Mouse (Mus musculus): ENCODE results near the gene Sparcl1.

Gene Sparcl1

DNA sequence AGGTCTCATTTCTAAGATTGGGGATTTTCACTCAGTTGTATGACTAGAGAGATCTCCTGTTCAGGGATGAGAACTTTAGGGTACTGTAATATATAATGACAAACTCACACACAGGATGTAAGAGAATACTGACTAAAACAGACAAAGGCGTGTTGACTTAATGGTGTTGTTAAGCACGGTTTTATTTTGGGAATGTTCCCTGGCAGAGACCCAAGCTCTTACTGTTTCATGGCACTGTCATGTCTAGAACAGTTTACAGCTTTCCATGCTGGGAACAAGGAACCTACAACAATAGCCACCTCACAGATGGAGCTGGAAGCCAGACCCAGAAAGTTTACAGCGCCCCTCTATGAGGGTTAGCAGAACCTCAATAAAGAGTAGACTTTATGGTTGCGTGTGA is 2.4 kb upstream of the Sparcl1 start:
- ChIA-PET POLR2A (interaction anchor here in 1 of 4 experiments (1.1 to 1.5 kb wide), 2 partner anchors 8 to 9 kb away, joined by 3 read pairs; no protein-coding TSS in a partner anchor), CTCF (no interaction called here)

DNA sequence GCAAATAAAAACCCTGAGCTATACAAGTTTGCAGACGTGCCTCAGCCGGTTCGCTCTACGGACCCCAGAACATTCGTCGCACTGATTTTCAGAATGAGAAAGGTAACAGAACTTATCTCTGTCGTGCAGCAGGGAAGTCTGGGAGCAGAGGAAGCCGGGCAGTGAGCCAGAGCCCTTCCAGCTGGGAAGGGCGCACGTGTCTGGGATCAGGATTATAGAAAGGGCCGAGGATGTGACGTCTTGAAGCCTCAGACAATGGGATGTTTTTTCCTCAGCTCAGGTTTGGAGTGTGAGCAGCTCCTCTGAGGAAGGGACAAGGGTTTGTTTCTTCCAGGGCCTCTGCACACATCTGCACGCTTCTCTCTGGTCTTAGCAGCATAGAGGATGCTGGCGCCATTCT is 1.6 kb upstream of the Sparcl1 start:
- ChIA-PET POLR2A (interaction anchor here in 3 of 4 experiments (0.7 to 2.1 kb wide), 6 partner anchors 9 to 328 kb away, joined by 3 to 7 read pairs (median 3); no protein-coding TSS in a partner anchor), CTCF (interaction anchor here in 1 of 4 experiments (0.6 kb wide), 1 partner anchor 39 kb away, joined by 3 read pairs; no protein-coding TSS in a partner anchor)

DNA sequence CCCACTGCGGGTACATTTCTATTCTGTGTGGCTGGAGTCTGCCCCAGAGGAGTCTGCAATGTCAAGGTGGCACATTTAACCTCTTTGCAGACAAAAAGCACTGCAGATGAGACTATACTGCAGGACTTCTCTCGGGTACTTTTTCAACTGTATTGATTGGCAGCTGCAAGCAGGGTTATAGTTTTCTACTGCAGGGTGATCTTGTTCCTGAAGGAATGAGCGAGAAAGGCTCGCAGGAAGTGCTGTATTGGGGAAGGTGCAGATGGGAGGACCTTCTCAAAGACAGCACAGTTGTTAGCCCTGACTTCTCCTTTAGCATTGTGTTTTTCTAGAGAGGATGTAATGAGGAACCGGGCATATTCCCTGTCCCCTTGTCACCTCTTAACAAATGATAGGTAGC is 1.0 kb downstream of the Sparcl1 start:
- POLR2A ChIA-PET, result no interaction called here
- CTCF ChIA-PET, result no interaction called here

DNA sequence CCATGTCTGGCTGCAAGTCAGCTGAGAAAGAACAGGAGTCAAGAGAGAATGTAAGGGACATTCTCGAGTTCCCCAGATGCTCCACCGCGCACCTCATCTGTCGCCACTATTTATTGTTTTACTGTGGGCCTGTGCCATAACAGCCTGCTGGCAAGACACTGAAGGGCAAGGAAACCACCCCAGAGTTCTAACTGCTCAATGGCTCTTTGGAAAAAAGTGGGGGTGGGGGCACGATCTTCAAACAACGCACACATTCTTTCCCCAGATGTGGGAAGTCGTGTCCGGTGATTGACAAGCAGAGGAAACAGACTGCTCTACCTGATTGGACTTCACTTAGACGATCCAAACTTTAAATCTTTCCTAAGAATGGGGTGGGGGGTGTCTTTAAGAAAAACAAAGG is 1.5 kb downstream of the Sparcl1 start:
- ChIA-PET POLR2A (interaction anchor here in 3 of 4 experiments (0.7 to 0.9 kb wide), 3 partner anchors 11 to 548 kb away, joined by 3 read pairs; partner anchors contain the start of gene Spp1 (in 1 of the 3)), CTCF (interaction anchor here in 1 of 4 experiments (1.1 kb wide), 1 partner anchor 38 kb away, joined by 3 read pairs; no protein-coding TSS in a partner anchor)

DNA sequence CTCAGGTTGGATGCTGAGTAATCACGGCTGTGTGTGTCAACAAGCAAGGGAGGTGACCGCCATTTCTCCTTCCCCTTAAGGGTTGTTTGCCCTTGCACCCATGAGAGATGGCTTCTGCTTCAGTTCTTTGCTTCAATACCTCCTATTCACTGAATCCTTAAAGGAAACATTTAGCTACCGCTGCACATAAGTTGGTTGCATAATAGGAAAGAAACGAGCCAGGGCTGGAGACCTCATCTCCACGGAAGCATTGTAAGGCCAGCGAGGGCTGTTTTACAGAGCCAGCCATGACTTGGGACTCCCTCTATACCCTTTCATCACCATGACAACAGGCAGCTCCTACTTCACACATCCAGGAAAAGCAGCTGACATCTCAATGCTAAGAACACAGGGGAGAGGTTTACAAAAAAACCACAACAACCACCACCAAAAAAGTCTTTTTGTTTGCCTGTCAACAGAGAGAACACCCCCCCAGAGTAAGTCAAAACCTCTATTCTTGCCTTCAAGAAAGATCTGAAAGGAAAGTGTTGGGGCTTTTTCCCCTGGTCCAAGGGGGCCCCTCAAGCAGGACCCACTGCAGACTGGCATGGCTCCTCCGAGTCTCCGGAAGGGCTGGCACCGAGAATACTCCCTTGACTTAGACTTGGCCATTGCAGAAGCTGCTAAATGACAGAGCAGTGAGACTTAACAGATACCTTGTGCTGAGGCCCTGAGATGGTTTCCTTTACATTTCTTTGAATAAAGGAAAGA is 3.2 kb downstream of the Sparcl1 start:
- ChIA-PET POLR2A (interaction anchor here in 3 of 4 experiments (0.5 to 3.9 kb wide), 6 partner anchors 9 to 852 kb away, joined by 3 to 21 read pairs (median 4); partner anchors contain the start of gene Spp1 (in 1 of the 3)), CTCF (interaction anchor here in 1 of 4 experiments (0.6 kb wide), 1 partner anchor 254 kb away, joined by 4 read pairs; no protein-coding TSS in a partner anchor)

DNA sequence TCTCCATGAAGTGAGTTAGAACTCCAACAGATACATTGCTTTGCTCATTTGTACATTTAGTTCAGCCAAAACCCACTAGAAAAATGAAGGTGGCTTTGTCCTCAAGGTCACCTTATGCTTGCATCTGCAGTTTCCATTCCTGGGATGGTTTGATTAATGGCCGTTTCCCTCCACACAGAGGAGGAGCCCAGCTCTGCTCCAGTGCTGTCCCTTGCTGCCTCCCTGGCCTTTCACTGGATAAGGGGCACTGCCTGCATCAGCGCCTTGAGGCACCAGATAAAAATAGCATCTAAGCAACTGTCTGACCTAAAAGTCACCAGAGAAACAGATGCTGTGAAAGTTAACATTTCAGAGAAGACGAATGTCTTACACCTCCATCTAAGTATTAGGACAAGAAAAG is 4.0 kb downstream of the Sparcl1 start:
- ChIA-PET POLR2A (interaction anchor here in 3 of 4 experiments (0.7 to 3.9 kb wide), 25 partner anchors 9 to 361 kb away, joined by 3 to 21 read pairs (median 4); partner anchors contain the start of gene Spp1 (in 3 of the 3)), CTCF (interaction anchor here in 3 of 4 experiments (0.6 to 1.3 kb wide), 3 partner anchors 35 to 854 kb away, joined by 3 to 7 read pairs (median 3); no protein-coding TSS in a partner anchor)

DNA sequence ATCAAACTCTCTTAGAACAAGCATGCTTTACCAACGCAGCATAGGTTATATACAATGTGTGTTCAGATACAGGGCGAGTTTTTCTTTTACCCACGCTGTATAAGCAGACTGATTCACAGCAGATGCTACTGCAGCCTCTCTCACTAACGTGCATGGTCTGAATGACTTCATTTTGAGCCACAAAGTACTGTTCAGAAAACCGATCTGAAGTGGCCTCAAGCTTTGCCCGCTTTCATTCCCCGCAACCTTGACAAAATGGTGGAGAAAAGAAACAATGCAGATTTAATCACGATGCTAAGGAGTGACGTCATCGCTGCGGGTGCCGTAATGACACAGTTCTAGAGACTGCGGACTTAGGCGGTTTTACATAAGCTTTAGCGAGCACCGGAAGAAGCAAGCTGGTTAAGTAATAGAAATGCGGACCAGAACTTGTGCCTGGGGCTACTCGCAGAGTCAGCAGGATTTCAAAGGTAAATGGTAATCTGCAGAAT is 4.6 kb downstream of the Sparcl1 start:
- POLR2A ChIA-PET, result interaction anchor here (0.5 to 3.9 kb wide), 42 partner anchors 8 to 362 kb away, joined by 3 to 21 read pairs (median 4); partner anchors contain the start of genes Spp1 (in 3 of the 4), Hsd17b11 (in 2 of the 4) and Gm17660 (in 1 of the 4)
- CTCF ChIA-PET, result interaction anchor here in 3 of 4 experiments (0.6 to 1.3 kb wide), 4 partner anchors 34 to 853 kb away, joined by 3 to 7 read pairs (median 3); no protein-coding TSS in a partner anchor

DNA sequence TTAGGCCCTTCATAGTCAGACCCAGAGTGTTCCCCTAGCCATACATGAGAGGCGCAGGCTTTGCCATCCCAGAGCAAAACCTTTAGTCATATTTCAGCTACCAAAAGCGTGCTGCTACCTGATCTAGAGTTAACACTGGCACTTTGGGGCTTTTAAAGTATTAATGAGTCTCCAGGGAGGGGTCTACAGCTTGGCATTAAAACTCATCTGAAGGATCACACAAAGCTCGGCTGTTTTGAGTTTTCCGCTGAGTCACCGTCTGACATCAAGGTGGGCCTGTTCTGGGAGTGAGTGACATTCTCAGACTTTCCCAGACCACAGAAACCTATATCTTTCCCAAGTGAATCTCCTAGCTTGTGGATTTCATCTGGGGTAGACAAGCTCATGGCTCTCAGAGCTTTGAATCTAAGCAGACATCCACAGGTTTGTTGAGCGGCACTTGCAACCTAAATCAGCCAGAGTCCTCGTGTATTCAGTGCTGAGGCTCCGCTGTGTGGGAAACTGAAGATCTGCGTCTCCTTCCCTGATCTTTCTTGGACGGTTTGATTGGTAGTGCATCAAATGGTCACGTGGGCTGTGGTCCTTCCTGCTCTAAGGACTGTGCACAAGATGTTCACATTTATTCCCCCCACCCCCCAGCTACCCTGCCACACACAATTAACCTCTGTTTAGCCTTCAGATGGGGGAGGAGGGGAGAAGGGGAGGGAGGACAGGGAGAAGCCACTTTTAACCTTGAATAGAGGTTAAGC is 5.2 kb downstream of the Sparcl1 start:
- POLR2A ChIA-PET, result interaction anchor here (0.5 to 3.9 kb wide), 40 partner anchors 8 to 665 kb away, joined by 3 to 21 read pairs (median 3); partner anchors contain the start of genes Hsd17b11 (in 2 of the 4), Spp1 (in 2 of the 4) and Gm17660 (in 1 of the 4)
- CTCF ChIA-PET, result interaction anchor here in 2 of 4 experiments (0.6 to 1.3 kb wide), 3 partner anchors 34 to 382 kb away, joined by 3 to 7 read pairs (median 3); no protein-coding TSS in a partner anchor

DNA sequence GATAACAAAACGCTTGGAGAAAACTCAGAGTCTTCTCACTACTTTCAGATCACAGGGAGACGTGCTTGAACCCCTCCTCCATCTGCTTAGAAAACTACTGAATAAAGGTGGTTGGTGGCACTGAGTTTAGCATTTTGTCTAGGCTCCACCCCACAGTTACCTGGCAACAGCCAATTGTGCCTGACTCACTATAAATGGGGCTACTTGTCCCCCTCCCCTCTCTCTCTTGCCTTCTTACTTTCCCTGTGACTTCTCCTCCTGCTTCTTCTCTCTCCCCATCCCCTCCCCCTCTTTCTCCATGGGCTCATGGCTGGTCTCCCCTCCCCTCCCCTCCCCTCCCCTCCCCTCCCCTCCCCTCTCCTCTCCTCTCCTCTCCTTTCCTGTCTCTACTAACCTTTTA is 9.4 kb downstream of the Sparcl1 start:
- ChIA-PET POLR2A (interaction anchor here in 3 of 4 experiments (0.6 to 1.3 kb wide), 6 partner anchors 14 to 330 kb away, joined by 3 to 4 read pairs (median 3); no protein-coding TSS in a partner anchor), CTCF (interaction anchor here in 3 of 4 experiments (0.6 to 0.7 kb wide), 4 partner anchors 30 to 447 kb away, joined by 3 read pairs; no protein-coding TSS in a partner anchor)

DNA sequence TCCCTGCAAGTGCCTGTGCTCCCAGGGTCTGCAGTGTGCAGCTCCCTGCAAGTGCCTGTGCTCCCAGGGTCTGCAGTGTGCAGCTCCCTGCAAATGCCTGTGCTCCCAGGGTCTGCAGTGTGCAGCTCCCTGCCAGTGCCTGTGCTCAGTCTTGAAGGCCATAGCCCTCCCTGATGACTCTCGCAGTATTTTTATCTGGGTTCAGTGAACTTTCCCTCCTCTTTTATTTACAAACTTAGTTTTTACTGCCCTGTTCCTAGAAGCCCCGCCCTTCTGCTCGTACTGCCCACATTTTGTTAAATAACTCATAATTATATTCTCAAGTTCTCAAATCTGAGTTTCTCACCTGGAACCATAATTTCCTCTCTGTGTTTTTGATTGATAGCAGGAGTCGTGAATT is 10.4 kb downstream of the Sparcl1 start:
- ChIA-PET POLR2A (interaction anchor here in 2 of 4 experiments (0.8 to 1.1 kb wide), 3 partner anchors 10 to 1995 kb away, joined by 3 to 5 read pairs (median 3); partner anchors contain the start of gene Sparcl1 (in 1 of the 2)), CTCF (interaction anchor here in 2 of 4 experiments (1.0 to 1.1 kb wide), 2 partner anchors 29 kb away, joined by 3 to 6 read pairs; no protein-coding TSS in a partner anchor)

DNA sequence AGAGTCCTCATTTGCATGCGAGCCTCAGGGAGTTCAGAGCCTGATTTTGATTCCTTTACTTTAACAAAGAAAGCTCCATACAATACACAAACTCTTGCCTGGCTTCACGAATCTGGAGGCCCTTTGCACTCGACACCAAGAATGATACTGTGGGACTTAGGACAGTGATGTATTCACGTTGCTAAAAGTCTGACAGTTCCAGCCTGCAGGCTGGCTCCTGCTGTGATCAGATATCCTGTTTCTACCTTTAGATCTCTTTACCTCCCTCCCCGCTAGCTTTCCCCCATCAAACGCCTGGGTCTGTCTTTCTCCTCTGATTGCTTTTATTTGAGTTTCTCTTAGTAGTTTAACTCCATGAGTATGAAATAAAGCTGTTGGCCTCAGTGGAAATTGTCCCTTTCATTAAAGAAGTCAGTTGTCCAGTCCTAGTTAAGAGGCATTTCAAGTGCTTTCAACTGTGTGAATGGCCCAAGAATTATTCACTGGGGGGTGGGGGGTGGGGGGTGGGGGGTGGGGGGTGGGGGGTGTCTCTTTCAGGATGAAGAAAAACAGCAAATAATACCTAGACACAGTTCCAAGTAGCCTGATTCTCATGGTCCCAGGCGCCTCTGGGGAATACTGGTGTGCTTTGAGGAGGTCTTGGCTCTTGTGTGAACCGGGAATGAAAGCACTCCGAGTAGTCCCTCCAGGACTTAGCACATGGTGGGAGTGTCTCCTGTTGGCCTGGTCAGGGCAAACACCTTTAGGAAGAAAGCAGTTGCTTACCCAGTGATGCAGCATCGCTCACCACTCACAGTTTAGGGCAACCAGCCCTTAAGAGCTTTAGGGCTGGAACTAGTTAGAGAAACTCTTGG is 11.6 kb downstream of the Sparcl1 start:
- ChIA-PET POLR2A (interaction anchor here in 3 of 4 experiments (0.5 to 1.4 kb wide), 12 partner anchors 10 to 341 kb away, joined by 3 to 12 read pairs (median 4); partner anchors contain the start of genes Sparcl1 (in 2 of the 3) and Spp1 (in 1 of the 3)), CTCF (interaction anchor here in 2 of 4 experiments (0.9 to 1.0 kb wide), 2 partner anchors 13 to 28 kb away, joined by 3 to 4 read pairs; no protein-coding TSS in a partner anchor)

DNA sequence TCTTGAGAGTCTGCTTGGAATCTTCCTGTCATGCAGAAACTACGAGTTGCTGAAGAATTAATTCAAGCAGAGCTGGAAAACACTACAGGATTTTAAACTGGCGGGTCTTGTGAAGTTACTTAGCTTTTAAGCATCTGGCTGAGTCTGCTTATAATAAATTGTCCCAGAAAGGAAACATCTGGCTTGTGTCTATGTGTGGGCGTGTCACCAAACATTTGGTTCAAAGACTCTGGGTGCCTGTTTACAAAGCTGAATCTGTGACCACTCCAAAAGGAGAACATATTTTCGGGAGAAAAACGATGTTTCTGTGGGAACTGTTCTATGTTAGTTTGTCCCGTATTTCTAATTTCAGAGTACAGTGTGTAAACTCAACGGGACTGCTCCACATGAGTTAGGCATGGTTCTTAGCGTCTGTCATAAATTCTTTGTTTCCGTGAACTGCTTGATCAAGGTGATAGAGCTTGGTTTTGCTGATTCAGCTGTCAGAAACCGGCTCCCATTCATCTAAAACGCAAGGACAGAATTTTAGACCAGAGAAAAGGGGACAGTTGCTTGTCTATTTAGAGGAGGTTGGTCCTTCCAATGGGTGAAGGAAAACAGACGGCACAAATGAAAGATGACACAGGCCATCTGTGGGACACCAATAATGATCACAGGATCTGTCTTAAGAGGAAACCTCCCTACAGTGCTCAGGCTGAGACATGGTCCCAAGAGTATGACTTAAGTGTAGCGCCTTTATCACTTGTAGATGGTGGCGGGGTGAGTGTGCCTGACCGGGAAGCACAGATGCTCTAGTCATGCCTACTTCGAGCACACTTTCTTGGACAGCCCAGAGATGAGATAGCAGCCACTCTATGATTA is 17.2 kb downstream of the Sparcl1 start:
- ChIA-PET POLR2A (interaction anchor here in 1 of 4 experiments (1.1 kb wide), 1 partner anchor 13 kb away, joined by 3 read pairs; no protein-coding TSS in a partner anchor), CTCF (interaction anchor here in 1 of 4 experiments (1.3 kb wide), 1 partner anchor 21 kb away, joined by 7 read pairs; no protein-coding TSS in a partner anchor)

DNA sequence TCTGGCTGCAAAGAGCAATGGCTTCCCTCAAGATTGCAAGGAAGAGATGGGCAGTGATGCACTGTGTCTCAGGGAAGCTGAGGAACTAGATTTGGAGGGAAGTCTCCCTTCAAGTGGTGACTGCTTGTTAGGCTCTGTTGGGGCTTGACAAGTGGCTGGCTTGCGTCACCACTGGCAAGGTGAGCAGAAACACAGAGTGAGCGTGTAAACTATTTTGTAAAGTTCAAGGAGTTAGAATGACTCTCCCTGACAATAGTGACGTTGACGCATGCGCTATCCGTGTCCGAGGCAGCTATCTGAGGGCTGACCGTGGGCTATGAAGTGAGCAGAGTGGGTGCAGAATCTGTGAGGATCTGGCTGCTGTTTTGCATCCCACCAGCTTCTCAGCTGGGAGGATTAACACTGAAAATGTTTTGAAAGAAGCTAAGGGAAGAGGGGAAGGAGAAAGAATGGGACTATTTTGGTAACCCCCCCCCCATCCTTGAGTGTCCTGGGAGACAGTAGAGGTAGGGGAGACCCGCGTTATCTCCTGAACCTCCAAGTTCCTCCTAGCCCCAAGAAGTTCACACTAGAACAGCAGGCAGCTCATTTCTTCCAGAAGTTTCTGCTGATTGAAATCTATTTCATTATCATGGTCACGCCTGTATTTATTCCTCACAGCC is 18.0 kb downstream of the Sparcl1 start:
- ChIA-PET POLR2A (interaction anchor here in 2 of 4 experiments (0.8 to 1.1 kb wide), 2 partner anchors 14 kb away, joined by 3 to 5 read pairs; no protein-coding TSS in a partner anchor), CTCF (interaction anchor here in 1 of 4 experiments (1.3 kb wide), 1 partner anchor 20 kb away, joined by 7 read pairs; no protein-coding TSS in a partner anchor)

DNA sequence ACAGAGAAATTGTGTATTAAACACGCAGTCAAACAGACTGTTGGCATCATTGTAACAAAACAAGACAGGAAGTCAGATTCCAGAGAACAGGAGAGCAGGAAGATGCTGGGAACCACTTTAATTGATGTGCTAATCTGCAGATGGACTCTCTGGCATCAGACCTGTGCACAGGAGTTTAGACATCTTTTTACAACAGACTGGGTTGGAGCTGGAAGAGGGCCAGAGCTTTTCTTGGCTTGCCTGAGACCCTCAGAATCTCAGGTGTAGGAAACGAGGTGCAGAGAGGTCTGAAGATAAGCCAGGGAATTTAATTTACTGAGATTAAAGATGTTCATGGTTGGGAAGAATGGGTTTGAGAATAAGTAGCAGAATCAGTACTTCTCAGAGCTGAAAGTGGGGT is 23.8 kb downstream of the Sparcl1 start:
- ChIA-PET CTCF (no interaction called here), POLR2A (interaction anchor here in 1 of 4 experiments (0.8 to 1.0 kb wide), 2 partner anchors 19 to 68 kb away, joined by 3 read pairs; partner anchors contain the start of gene Hsd17b11)

DNA sequence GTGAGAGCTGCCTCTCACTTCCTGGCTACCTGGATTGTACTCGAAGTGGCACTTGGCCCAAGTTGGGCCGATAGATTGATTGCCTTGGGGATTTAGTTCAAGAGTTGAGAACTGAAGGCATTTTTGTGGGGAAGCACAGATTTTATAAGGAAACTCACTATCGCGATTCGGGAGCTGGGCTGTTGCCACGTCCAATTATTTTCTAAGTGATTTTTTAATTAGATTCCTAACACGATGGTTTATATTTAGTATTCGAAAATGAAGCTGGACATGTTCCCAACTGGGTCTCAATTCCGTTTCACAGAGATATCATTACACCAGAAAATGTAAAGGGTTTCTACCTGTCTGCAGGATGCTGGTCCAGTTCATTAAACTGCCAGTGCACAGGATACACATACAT is 28.2 kb downstream of the Sparcl1 start:
- ChIA-PET CTCF (interaction anchor here in 1 of 4 experiments (1.0 kb wide), 1 partner anchor 11 kb away, joined by 3 read pairs; no protein-coding TSS in a partner anchor), POLR2A (interaction anchor here in 1 of 4 experiments (1.2 kb wide), 1 partner anchor 10 kb away, joined by 3 read pairs; no protein-coding TSS in a partner anchor)
